Mouse (Mus musculus): ENCODE data around the gene Sycp2l. TPM values are rescaled to one million over a fixed set of nuclear protein-coding genes. Genes with fewer than 3 reads are reported as not detected.

Gene Sycp2l
- polyA plus RNA-seq, 1 experiment from 2014 or later, result not detected

Other genes starting within 250 kb of the Sycp2l start
- 24.8 to 43.7 TPM (median 26.7 TPM) in 3 replicates for gene Pak1ip1, start 113.3 kb upstream of the Sycp2l start, polyA plus RNA-seq (2018)
- gene Tmem14c, start 98.0 kb upstream of the Sycp2l start, polyA plus RNA-seq (2018), result 94.0 to 197 TPM (median 189 TPM) in 3 replicates
- gene Mak, start 34.6 kb upstream of the Sycp2l start, polyA plus RNA-seq (2018), result 0.63 to 2.3 TPM (median 1.2 TPM) in 3 replicates
- gene Gcm2, start 3.3 kb upstream of the Sycp2l start, polyA plus RNA-seq (2018), result not detected in 3 replicates
- 0.03 to 0.16 TPM in 2 of 3 replicates, not detected in the other for gene Elovl2, start 106.1 kb downstream of the Sycp2l start, polyA plus RNA-seq (2018)
- gene Smim13, start 135.5 kb downstream of the Sycp2l start, polyA plus RNA-seq (2018), result 10.8 to 16.4 TPM (median 11.3 TPM) in 3 replicates
- gene Gm17364, start 159.7 kb downstream of the Sycp2l start, polyA plus RNA-seq (2018), result not detected in 3 replicates

Measured in macrophage (primary cell).